Mouse (Mus musculus): ENCODE results near the gene Ifitm5.

Gene Ifitm5

GRCm38 (mm10) chr7:140941222-140942051 lies 8.7 kb downstream of the Ifitm5 start, which contains the start of gene Pgghg:
TSS of gene Pgghg (plus strand) at chr7:140941391.
- DNase-seq (ENCODE audit: low spot score), result peak; percentile 87

GRCm38 (mm10) chr7:140939669-140940171 lies 10.4 kb downstream of the Ifitm5 start:
- no peak for DNase-seq (ENCODE audit: low spot score)

GRCm38 (mm10) chr7:140938896-140939295 lies 11.2 kb downstream of the Ifitm5 start:
- DNase-seq (ENCODE audit: low spot score), result no peak

GRCm38 (mm10) chr7:140938436-140938835 lies 11.7 kb downstream of the Ifitm5 start:
- no peak for DNase-seq (ENCODE audit: low spot score)

- DNase-seq (ENCODE audit: low spot score), result no peak
Measured at GRCm38 (mm10) chr7:140927181-140927580, 22.9 kb downstream of the Ifitm5 start.

- DNase-seq (ENCODE audit: low spot score), result no peak
Measured at GRCm38 (mm10) chr7:140923070-140923775, 26.9 kb downstream of the Ifitm5 start.

- no peak for DNase-seq (ENCODE audit: low spot score)
Measured at GRCm38 (mm10) chr7:140922398-140923069, 27.6 kb downstream of the Ifitm5 start.

- DNase-seq (ENCODE audit: low spot score), result no peak
Measured at GRCm38 (mm10) chr7:140921225-140921975, 28.7 kb downstream of the Ifitm5 start.

- no peak for DNase-seq (ENCODE audit: low spot score)
Measured at GRCm38 (mm10) chr7:140920418-140921029, 29.6 kb downstream of the Ifitm5 start, which contains the start of gene Nlrp6. TSS of gene Nlrp6 (plus strand) at chr7:140920902.

- no peak for DNase-seq (ENCODE audit: low spot score)
Measured at GRCm38 (mm10) chr7:140919911-140920310, 30.2 kb downstream of the Ifitm5 start.

- no peak for DNase-seq (ENCODE audit: low spot score)
Measured at GRCm38 (mm10) chr7:140914031-140914690, 35.9 kb downstream of the Ifitm5 start.

GRCm38 (mm10) chr7:140912846-140913482 lies 37.1 kb downstream of the Ifitm5 start:
- no peak for DNase-seq (ENCODE audit: low spot score)

GRCm38 (mm10) chr7:140912293-140912692 lies 37.8 kb downstream of the Ifitm5 start:
- no peak for DNase-seq (ENCODE audit: low spot score)

GRCm38 (mm10) chr7:140908634-140909107 lies 41.4 kb downstream of the Ifitm5 start:
- peak; percentile 68 for DNase-seq (ENCODE audit: low spot score)

GRCm38 (mm10) chr7:140908181-140908580 lies 41.9 kb downstream of the Ifitm5 start:
- no peak for DNase-seq (ENCODE audit: low spot score)

GRCm38 (mm10) chr7:140907697-140908096 lies 42.4 kb downstream of the Ifitm5 start:
- no peak for DNase-seq (ENCODE audit: low spot score)

GRCm38 (mm10) chr7:140907131-140907530 lies 43.0 kb downstream of the Ifitm5 start:
- no peak for DNase-seq (ENCODE audit: low spot score)

- no peak for DNase-seq (ENCODE audit: low spot score)
Measured at GRCm38 (mm10) chr7:140905642-140906081, 44.4 kb downstream of the Ifitm5 start.

- peak; percentile 78 for DNase-seq (ENCODE audit: low spot score)
Measured at GRCm38 (mm10) chr7:140903212-140903611, 46.9 kb downstream of the Ifitm5 start.

Data from adipocyte (in vitro differentiated cells).